Mouse (Mus musculus): Measurements from ENCODE around the gene Zbtb48. TPM values are rescaled to one million over a fixed set of nuclear protein-coding genes. Genes with fewer than 3 reads are reported as not detected.

The Zbtb48 gene
- polyA plus RNA-seq, 1 experiment from 2014 or later = 14.4 TPM

- Histone ChIP-seq H3K4me1 (replicated peaks; ENCODE audit: insufficient read depth, low read length) (peaks cover 8% of the 10 kb centered on the region; the same call in 1 of the 2 replicates), H3K4me3 (replicated peaks; ENCODE audit: low read depth, low read length) (no peak overlapping the region), H3K4me2 (ENCODE audit: low read length) (no peak overlapping the region), H3K9me3 (replicated peaks; ENCODE audit: low read length) (no peaks in the 10 kb centered on the region), H3K27ac (no peak overlapping the region), H3K36me3 (ENCODE audit: insufficient read depth, low read length) (peaks cover 46% of the 10 kb centered on the region), H3K9ac (ENCODE audit: low read depth, low read length) (no peak overlapping the region), H3K27me3 (ENCODE audit: insufficient read depth, low read length) (no peaks in the 10 kb centered on the region)
- WGBS = 87% methylated on average over 3 of the region's 3 CpGs
- TF ChIP-seq CTCF (IDR thresholded peaks at IDR 0.05; ENCODE audit: low read depth) = no peak
- ATAC-seq (replicated peaks; ENCODE audit: low FRiP score, low read depth) (no peak), DNase-seq (ENCODE audit: low spot score) (no peak)
Measured at GRCm38 (mm10) chr4:152043171-152043570, 15.7 kb upstream of the Zbtb48 start.

GRCm38 (mm10) chr4:152041924-152042641, 14.6 kb upstream of the Zbtb48 start:
- Histone ChIP-seq H3K27me3 (ENCODE audit: insufficient read depth, low read length) (no peaks in the 10 kb centered on the region), H3K9ac (ENCODE audit: low read depth, low read length) (no peak overlapping the region), H3K9me3 (replicated peaks; ENCODE audit: low read length) (no peaks in the 10 kb centered on the region), H3K4me3 (replicated peaks; ENCODE audit: low read depth, low read length) (no peak overlapping the region), H3K27ac (peak overlapping the region; percentile 34; the same call in 1 of the 2 replicates), H3K4me1 (replicated peaks; ENCODE audit: insufficient read depth, low read length) (peaks cover 8% of the 10 kb centered on the region; the same call in 1 of the 2 replicates), H3K4me2 (ENCODE audit: low read length) (no peak overlapping the region), H3K36me3 (ENCODE audit: insufficient read depth, low read length) (peaks cover 35% of the 10 kb centered on the region)
- WGBS = 55% methylated on average over 22 of the region's 22 CpGs
- TF ChIP-seq CTCF (IDR thresholded peaks at IDR 0.05; ENCODE audit: low read depth) = no peak
- ATAC-seq (replicated peaks; ENCODE audit: low FRiP score, low read depth) (no peak), DNase-seq (ENCODE audit: low spot score) (peak; percentile 27)

- H3K9me3 ChIP-seq (replicated peaks; ENCODE audit: low read length) = no peaks in the 10 kb centered on the region
- ATAC-seq (replicated peaks; ENCODE audit: low FRiP score, low read depth) = no peak
- peak overlapping the region; percentile 88 for H3K4me2 ChIP-seq (ENCODE audit: low read length)
- no peak for TF ChIP-seq CTCF (IDR thresholded peaks at IDR 0.05; ENCODE audit: low read depth)
- H3K4me1 ChIP-seq (replicated peaks; ENCODE audit: insufficient read depth, low read length) = peaks cover 8% of the 10 kb centered on the region; the same call in 1 of the 2 replicates
- peak overlapping the region; percentile 89 for H3K4me3 ChIP-seq (replicated peaks; ENCODE audit: low read depth, low read length)
- H3K36me3 ChIP-seq (ENCODE audit: insufficient read depth, low read length) = peaks cover 21% of the 10 kb centered on the region
- 4% methylated on average over 25 of the region's 25 CpGs for WGBS
- H3K27ac ChIP-seq = no peak overlapping the region
- no peaks in the 10 kb centered on the region for H3K27me3 ChIP-seq (ENCODE audit: insufficient read depth, low read length)
- peak; percentile 6 for DNase-seq (ENCODE audit: low spot score)
- peak overlapping the region; percentile 79 for H3K9ac ChIP-seq (ENCODE audit: low read depth, low read length)
Measured at GRCm38 (mm10) chr4:152039831-152040310, 12.4 kb upstream of the Zbtb48 start.

GRCm38 (mm10) chr4:152038985-152039830, 11.7 kb upstream of the Zbtb48 start, which contains the start of gene Nol9:
Nol9 (plus strand) TSS chr4:152039321.
- Histone ChIP-seq H3K4me2 (ENCODE audit: low read length) (peak within 1 kb of the TSS; percentile 88), H3K9me3 (replicated peaks; ENCODE audit: low read length) (no peaks in the 10 kb centered on the region), H3K4me1 (replicated peaks; ENCODE audit: insufficient read depth, low read length) (peaks cover 8% of the 10 kb centered on the region; the same call in 1 of the 2 replicates), H3K36me3 (ENCODE audit: insufficient read depth, low read length) (peaks cover 16% of the 10 kb centered on the region; the same call in 1 of the 2 replicates), H3K27me3 (ENCODE audit: insufficient read depth, low read length) (no peaks in the 10 kb centered on the region), H3K27ac (peak within 1 kb of the TSS; percentile 40; the same call in 1 of the 2 replicates), H3K9ac (ENCODE audit: low read depth, low read length) (peak within 1 kb of the TSS; percentile 79), H3K4me3 (replicated peaks; ENCODE audit: low read depth, low read length) (peak within 1 kb of the TSS; percentile 89)
- ATAC-seq (replicated peaks; ENCODE audit: low FRiP score, low read depth) (peak; percentile 87), DNase-seq (ENCODE audit: low spot score) (peak; percentile 92)
- peak; percentile 98 for TF ChIP-seq CTCF (IDR thresholded peaks at IDR 0.05; ENCODE audit: low read depth)
- under 1% methylated on average over 85 of the region's 86 CpGs for WGBS

- Histone ChIP-seq H3K4me2 (ENCODE audit: low read length) (peak within 1 kb of the TSS; percentile 88), H3K36me3 (ENCODE audit: insufficient read depth, low read length) (peaks cover 10% of the 10 kb centered on the region; the same call in 1 of the 2 replicates), H3K27me3 (ENCODE audit: insufficient read depth, low read length) (no peaks in the 10 kb centered on the region), H3K27ac (peak within 1 kb of the TSS; percentile 40; the same call in 1 of the 2 replicates), H3K9me3 (replicated peaks; ENCODE audit: low read length) (no peaks in the 10 kb centered on the region), H3K4me3 (replicated peaks; ENCODE audit: low read depth, low read length) (peak within 1 kb of the TSS; percentile 89), H3K4me1 (replicated peaks; ENCODE audit: insufficient read depth, low read length) (peaks cover 8% of the 10 kb centered on the region; the same call in 1 of the 2 replicates), H3K9ac (ENCODE audit: low read depth, low read length) (peak within 1 kb of the TSS; percentile 79)
- DNase-seq (ENCODE audit: low spot score) = no peak
- TF ChIP-seq CTCF (IDR thresholded peaks at IDR 0.05; ENCODE audit: low read depth) = no peak
- no peak for ATAC-seq (replicated peaks; ENCODE audit: low FRiP score, low read depth)
- WGBS = 34% methylated on average over 10 of the region's 10 CpGs
Measured at GRCm38 (mm10) chr4:152038225-152038984, 10.9 kb upstream of the Zbtb48 start, which contains the start of gene Tas1r1. Tas1r1 (minus strand) TSS chr4:152038568.

Measured in kidney, postnatal 0 days (tissue).